Mouse (Mus musculus) embryonic stem cell, embryonic (primary cell): Measurements from ENCODE around the gene Ciao2b.

ENCODE experiments used
- CTCF ChIA-PET, 4 experiments: fragments of 300-600 bp in 2 of 4; fragments of 350-600 bp in 2 of 4; sonication (Branson Sonifier 250); formaldehyde crosslinking; loops; one replicate each; lab custom pipeline; 2022; ENCODE audit warnings: inconsistent platforms in 2 of 4; lab: Charles Lee
- POLR2A ChIA-PET, 4 experiments: fragments of 300-600 bp in 2 of 4; fragments of 350-600 bp in 2 of 4; sonication (Branson Sonifier 250); formaldehyde crosslinking; loops; one replicate each; lab custom pipeline; 2022; ENCODE audit warnings: antibody characterized with exemption in 4 of 4, inconsistent platforms in 1 of 4; lab: Charles Lee

Gene Ciao2b

DNA sequence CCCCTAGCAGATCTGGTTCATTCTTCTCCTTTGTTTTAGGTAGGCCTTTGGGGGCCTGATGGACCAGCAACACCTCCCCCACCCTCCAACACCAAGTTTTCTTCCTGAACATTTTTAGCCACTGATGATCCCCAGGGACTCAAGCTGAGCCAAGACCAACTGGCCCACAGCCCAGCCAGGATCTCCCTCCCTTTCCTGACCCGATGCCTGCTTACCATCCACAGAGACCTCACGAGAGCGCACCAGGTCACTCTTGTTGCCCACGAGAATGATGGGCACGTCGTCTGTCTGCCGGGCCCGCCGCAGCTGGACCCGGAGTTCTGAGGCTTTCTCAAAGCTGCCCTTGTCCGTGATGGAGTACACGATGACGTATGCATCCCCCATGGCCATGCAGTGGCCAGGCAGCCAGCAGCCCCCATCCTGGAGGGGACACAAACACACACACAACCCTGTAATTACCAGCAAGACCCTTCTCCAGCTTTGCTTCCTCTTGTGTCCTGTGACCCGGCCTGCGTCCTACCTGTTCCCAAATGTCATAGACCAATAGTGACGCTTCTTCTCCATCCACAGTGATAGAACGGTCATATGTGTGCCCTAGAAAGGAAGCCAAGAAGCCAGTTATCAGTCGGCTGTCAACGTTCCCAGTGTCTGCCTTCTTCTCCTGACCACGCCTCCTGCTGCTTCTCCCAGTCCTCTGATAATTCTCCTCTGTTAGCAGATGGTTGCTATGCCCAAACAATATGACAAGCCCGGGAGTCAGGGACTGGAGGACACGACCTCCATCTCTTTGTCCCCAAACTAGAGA, 12.3 kb downstream of the Ciao2b start:
- POLR2A ChIA-PET = interaction anchor here in 1 of 4 experiments (0.6 kb wide), 1 partner anchor 1125 kb away, joined by 3 read pairs; no protein-coding TSS in a partner anchor
- CTCF ChIA-PET = no interaction called here

DNA sequence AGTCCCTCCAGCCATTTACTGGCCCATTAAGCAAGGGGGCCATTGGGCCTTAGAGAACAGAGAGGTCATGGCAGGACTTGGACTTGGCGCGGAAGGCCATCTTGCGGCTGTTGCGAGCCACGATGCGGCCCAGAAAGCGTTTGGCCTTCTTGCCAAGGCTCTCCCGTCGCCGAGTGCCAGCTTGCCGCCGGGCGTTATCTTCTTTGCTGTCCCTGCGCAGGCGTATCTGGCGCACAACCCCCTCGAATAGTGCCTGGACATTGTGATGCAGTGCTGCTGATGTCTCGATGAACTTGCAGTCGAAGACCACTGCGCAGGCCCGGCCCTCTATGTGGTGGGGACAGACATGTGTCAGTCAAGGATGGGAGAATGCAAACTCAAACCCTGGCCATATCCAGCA, 13.4 kb downstream of the Ciao2b start:
- ChIA-PET POLR2A (no interaction called here), CTCF (no interaction called here)

DNA sequence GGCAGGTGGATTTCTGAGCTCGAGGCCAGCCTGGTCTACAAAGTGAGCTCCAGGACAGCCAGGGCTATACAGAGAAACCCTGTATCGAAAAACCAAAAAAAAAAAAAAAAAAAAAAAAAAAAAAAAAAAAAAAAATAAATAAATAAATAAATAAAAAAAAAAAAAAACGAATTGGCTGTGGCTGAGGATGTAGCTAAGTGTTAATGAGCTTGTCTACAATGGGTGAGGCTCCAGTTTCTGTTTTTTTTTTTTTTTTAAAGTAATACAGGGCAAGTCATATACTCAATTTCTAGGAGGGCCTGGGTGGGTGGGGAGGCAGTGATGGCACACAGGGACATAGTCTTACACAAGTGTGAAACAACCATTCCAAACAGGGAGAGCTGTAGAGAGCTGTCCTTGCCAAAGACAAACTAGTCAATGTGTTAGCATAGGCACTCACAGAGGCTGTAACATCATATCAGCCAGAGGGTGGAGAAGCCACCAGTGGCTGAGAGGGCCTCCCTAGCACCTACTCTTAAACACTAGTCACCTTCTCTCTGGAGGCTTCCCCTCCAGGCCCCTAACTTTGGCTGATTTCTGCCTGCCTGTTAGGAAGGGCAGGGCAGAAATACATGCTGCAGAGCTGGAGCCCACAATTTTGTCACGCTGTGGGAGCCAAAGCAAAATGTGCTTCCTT, 14.6 kb downstream of the Ciao2b start:
- POLR2A ChIA-PET = interaction anchor here in 1 of 4 experiments (0.5 to 0.7 kb wide), 3 partner anchors 8 to 202 kb away, joined by 3 to 4 read pairs (median 3); no protein-coding TSS in a partner anchor
- CTCF ChIA-PET = interaction anchor here in 3 of 4 experiments (0.6 to 0.9 kb wide), 5 partner anchors 24 to 771 kb away, joined by 3 to 9 read pairs (median 4); no protein-coding TSS in a partner anchor

DNA sequence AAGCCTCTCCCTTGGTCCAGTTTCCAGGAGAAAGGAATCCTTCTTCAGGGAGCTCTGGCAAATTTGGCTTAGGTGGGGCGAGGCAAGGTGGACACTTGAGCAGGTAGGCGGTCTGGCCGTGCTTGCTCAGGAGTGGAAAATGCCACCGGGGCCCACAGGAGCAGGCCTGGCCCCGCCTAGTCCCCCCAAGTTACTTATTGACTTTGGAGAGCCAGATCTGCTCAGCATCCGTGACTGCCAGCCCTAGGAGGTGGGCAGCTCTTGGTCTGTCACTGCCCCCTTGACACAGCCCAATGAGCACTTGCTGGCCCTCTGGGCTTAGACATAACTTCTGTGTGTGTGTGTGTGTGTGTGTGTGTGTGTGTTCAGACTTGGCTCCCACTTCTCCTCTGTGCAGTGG, 17.6 kb downstream of the Ciao2b start, which contains the start of gene Cdh16:
Cdh16 (minus strand) TSS at position 236 of the 400 bp plus-strand sequence.
- POLR2A ChIA-PET = interaction anchor here in 2 of 4 experiments (0.6 to 0.9 kb wide), 3 partner anchors 18 to 664 kb away, joined by 3 to 6 read pairs (median 5); no protein-coding TSS in a partner anchor
- CTCF ChIA-PET = interaction anchor here in 2 of 4 experiments (0.7 to 1.0 kb wide), 2 partner anchors 21 to 280 kb away, joined by 4 to 5 read pairs; no protein-coding TSS in a partner anchor

DNA sequence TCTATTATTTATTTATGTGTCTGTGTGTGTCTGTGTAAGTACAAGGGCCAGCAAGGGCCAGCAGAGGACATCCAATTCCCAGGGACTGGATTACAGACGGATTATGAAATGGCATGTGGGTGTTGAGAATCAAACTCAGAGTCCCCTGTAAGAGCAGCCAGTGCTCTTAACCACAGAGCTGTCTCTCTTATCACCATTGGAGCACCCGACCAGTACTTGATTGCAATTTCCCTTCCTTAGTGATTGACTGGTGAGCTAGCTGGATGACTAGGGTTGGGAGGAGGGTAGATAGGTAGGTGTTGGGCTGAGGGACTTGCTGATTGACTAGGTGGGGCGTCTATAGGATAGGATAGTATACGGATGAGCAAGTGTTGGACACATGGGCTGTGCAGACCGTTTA, 21.0 kb downstream of the Ciao2b start:
- ChIA-PET POLR2A (no interaction called here), CTCF (interaction anchor here in 1 of 4 experiments (0.6 to 1.3 kb wide), 2 partner anchors 18 to 35 kb away, joined by 3 read pairs; no protein-coding TSS in a partner anchor)

DNA sequence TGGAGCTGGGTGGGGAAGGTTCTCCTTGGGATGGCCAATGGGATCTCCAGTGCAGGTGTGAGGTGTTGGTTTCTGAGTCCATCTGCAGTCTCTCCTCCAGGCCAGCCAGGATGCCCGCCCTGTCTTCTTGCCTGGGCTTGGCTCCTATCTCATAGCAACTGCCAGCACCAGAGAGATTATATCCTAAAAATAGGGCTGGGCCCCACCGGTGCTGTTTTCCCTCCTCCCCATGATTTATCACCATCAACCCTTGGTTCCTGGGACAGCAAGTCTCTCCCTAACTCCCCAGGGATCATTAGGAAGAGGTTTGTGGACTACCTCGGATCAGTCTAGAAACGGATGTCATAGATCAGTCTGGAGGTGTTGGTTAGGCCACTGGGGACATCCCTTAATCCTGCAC, 28.6 kb downstream of the Ciao2b start:
- ChIA-PET POLR2A (no interaction called here), CTCF (interaction anchor here in 2 of 4 experiments (0.6 to 1.2 kb wide), 2 partner anchors 11 kb away, joined by 3 read pairs; no protein-coding TSS in a partner anchor)

DNA sequence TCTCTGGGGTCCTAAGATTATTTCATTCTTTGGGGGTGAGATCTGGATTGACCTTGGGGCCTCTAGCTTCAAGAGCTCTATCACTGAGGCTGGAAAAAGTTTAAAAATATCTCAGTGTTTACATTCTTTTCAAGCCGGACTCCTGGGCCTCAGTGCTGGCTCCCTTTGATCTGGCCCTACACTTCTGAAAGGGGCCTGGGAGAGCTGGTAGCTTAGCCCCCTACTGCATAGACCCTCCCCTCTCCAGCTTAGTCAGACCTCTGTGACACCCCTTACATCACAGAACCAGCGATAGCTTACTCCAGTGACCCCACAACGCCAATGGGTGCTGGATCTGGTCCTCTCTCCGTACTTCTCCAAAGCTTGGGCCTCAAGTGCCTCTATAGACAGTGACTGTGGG, 30.2 kb downstream of the Ciao2b start:
- ChIA-PET POLR2A (interaction anchor here in 1 of 4 experiments (1.1 kb wide), 1 partner anchor 8 kb away, joined by 3 read pairs; no protein-coding TSS in a partner anchor), CTCF (interaction anchor here in 3 of 4 experiments (0.6 to 1.3 kb wide), 3 partner anchors 9 to 510 kb away, joined by 3 to 7 read pairs (median 4); no protein-coding TSS in a partner anchor)

DNA sequence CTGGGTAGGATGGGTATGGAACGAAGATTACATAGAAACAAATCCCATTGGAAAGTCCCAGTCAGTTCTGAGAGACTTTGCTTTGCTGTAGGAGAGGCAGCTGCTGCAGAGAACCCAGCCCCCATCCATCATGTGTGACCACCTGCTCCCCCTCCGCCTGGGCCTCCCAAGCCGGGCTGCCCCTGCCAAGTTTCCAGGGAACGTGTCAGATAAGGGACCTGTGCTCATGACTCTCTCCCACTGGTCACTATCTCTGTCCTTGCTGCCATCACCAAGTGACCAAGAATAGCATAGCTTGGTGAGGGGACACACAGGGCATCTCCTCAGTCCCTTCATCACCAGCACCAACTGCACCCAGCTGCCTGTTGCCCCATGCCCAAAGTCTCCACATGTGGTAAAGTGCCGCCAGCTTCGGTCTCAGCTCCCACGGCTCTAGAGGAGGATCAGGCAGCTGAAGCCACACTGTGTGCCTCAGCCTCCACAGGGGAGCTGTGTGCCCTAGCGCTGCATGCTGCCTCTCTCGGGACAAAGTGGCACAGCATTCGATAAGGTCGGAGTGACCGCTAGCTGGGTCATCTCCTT, 31.5 kb downstream of the Ciao2b start:
- ChIA-PET CTCF (interaction anchor here in 2 of 4 experiments (0.6 to 1.0 kb wide), 4 partner anchors 33 to 703 kb away, joined by 3 to 8 read pairs (median 4); no protein-coding TSS in a partner anchor), POLR2A (interaction anchor here in 1 of 4 experiments (1.2 kb wide), 1 partner anchor 8 kb away, joined by 3 read pairs; no protein-coding TSS in a partner anchor)

DNA sequence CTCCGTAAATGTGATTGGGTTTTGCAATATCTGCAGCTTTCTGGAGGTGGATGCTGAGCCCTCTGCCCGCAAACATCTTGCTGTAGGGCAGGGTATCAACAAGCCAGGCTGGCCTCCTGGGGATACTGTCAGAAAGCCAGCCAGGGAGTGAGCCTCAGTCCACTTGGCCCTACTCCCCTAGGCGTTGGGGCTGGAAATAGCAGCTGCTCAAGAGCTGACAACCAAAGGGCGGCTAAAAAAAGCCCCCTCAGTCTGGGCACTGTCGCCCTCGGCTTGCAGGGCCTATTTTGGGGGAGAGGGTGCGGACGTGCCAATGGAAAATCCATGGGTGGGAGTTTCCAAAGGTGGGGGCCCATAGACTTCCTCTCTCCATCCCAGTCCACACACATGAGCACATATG, 32.5 kb downstream of the Ciao2b start:
- ChIA-PET CTCF (interaction anchor here in 1 of 4 experiments (0.6 kb wide), 2 partner anchors 11 to 227 kb away, joined by 3 to 4 read pairs; no protein-coding TSS in a partner anchor), POLR2A (interaction anchor here in 1 of 4 experiments (1.2 kb wide), 1 partner anchor 9 kb away, joined by 3 read pairs; no protein-coding TSS in a partner anchor)

DNA sequence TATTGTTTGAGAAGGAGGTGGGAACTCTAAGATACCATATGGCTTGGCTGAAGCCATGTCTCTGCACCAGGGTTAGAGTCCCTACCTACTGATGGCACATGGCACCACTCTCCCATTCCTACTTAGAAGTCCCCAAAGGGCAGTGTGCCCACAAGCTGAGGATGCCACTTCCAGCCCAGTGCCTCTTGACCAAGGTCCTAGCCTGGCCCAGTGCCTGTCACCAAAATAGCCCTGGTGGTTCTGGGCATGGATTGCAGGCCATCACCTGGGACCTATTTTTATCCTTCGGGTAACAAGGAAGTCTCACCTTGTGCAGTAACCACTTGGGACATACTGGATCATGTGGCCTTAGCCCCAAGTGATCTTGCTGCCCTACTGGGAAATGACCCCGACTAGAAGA, 33.8 kb downstream of the Ciao2b start:
- CTCF ChIA-PET = no interaction called here
- POLR2A ChIA-PET = interaction anchor here in 1 of 4 experiments (0.8 kb wide), 1 partner anchor 24 kb away, joined by 3 read pairs; no protein-coding TSS in a partner anchor

DNA sequence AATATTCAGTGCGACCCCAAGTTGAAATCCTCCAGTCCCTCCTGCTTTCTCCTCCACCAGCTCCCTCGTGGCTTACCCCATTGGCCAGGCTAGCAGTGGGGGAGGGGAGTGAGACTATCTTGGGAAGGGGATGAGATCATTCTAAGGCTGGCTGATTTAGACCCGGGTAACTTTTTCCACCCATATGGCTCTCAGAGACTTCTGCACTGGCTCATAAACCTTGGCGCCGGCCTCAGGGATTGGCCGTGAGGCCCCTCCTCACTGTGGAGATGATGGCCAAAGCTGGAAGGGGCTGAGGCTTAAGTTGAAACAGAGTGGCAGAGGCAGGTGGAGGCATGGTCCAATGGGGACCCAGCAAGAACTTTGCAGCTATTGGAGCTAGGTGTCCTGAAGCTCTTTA, 35.4 kb downstream of the Ciao2b start:
- ChIA-PET CTCF (no interaction called here), POLR2A (interaction anchor here in 1 of 4 experiments (0.6 kb wide), 1 partner anchor 17 kb away, joined by 5 read pairs; no protein-coding TSS in a partner anchor)

DNA sequence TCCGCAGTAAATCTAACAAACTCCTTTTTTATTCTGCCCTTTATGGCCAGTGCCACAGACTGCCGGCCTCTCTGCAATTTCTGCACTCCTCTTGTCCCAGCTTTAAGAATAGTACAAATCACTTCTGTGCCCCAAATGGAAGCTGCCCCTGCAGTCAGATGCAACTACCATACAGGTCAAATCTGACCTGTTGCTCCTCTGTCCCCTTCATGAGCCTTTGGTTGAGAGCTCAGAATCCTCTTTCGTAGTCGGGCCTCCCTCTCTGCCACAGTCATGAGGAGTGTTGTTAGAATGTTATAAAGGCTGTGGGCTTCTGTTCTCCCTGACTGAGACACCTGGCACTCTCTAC, 38.5 kb downstream of the Ciao2b start:
- ChIA-PET CTCF (interaction anchor here (0.6 to 3.7 kb wide), 84 partner anchors 8 to 771 kb away, joined by 3 to 39 read pairs (median 4); partner anchors contain the start of genes Pdp2 (in 4 of the 4), Car7 (in 2 of the 4), Ciao2b (in 2 of the 4) and Nae1 (in 2 of the 4)), POLR2A (interaction anchor here in 3 of 4 experiments (0.5 to 3.2 kb wide), 17 partner anchors 8 to 690 kb away, joined by 3 to 36 read pairs (median 3); partner anchors contain the start of genes Pdp2 (in 3 of the 3), Cdh16 (in 1 of the 3), Cklf (in 1 of the 3) and D230025D16Rik (in 1 of the 3))

DNA sequence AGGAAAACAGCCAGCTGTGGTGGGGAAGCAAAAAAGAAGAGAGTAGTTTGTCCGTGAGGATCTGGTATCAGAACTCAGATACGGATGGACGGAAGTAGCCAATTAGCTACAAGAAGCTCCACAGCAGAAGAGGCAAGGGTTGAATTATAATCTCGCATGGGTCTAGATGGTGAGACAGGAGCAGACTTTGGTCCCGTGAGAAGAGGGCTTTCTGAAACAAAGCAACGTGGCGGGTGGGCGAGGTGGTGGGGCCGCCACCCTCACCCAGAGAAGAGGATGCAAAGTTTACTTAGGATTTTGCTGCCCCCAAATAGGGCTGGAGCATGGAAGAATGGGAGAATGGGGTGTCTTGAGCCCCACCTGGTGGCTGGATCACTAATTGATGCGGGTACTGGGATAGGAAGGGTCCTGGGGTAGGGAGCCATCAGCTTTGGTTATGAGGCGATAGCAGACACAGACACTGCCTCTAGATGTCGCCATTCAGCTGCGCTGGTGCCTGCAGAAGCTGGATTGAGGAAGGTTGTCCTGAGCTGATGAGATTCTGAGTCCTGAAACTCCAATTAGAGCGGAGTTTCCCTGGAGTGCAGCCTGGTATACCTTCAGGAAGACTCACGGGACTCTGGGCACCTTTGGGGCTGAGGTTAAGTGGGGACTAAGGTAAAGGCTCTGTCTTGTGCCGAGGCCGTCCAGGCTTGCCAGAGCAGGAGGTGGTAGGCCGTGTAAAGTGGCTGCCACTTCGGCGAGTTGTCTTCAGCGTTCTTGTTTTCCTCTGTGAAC, 39.1 kb downstream of the Ciao2b start:
- POLR2A ChIA-PET = interaction anchor here (0.6 to 3.2 kb wide), 23 partner anchors 9 to 690 kb away, joined by 3 to 36 read pairs (median 4); partner anchors contain the start of genes Pdp2 (in 4 of the 4), 4931428F04Rik (in 1 of the 4), Cklf (in 1 of the 4) and D230025D16Rik (in 1 of the 4)
- CTCF ChIA-PET = interaction anchor here (0.6 to 3.7 kb wide), 93 partner anchors 9 to 810 kb away, joined by 3 to 39 read pairs (median 4); partner anchors contain the start of genes Pdp2 (in 4 of the 4), Car7 (in 2 of the 4), Ciao2b (in 2 of the 4) and Nae1 (in 2 of the 4)

DNA sequence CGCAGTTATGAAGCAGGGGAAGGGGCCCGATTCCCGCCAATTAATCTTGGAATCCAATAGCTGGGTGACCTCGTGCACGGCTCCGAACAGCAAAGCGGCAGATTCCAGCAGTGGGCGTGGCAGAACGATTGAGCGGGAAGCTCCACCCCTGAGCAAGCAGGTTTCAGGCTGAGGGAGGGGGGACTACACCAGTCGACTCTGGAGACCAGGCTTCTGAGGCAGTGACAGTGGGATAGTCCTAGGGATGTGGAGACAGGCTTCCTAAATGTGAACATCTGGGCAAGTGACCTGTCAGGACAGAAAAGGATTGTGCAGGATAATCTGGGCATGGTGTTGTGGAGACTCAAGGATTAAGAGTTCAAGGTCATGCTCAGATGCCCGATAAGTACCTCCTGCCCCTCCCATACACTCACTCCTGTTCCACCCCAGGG, 39.8 kb downstream of the Ciao2b start:
- ChIA-PET POLR2A (interaction anchor here (0.6 to 3.2 kb wide), 18 partner anchors 9 to 691 kb away, joined by 3 to 36 read pairs (median 4); partner anchors contain the start of genes Pdp2 (in 4 of the 4), 4931428F04Rik (in 1 of the 4), Cklf (in 1 of the 4) and D230025D16Rik (in 1 of the 4)), CTCF (interaction anchor here (0.6 to 3.7 kb wide), 36 partner anchors 10 to 810 kb away, joined by 3 to 39 read pairs (median 5); partner anchors contain the start of genes Pdp2 (in 4 of the 4), Car7 (in 2 of the 4), Nae1 (in 2 of the 4) and 4931428F04Rik (in 1 of the 4))

DNA sequence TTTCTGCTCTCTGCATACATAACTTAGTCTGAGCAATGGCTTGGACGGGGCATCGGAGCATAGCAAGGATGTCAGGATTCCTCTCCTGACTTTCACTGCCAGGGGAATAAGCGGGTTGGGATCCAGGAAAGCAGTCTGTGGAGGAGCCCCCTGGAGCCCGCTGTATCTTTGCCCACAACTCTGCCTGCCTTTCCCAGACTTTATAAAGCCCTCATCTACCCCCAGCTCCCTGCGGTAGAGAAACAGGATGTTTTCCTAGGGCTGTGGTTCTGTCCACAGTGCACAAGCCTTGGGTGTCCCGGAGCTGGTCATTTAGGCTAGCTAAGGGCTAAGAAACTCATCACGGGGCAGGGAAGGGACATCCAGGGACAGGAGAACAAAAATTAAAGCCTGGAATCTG, 40.4 kb downstream of the Ciao2b start:
- ChIA-PET CTCF (interaction anchor here in 3 of 4 experiments (0.5 to 3.7 kb wide), 13 partner anchors 9 to 747 kb away, joined by 3 to 39 read pairs (median 10); partner anchors contain the start of gene Pdp2 (in 3 of the 3)), POLR2A (interaction anchor here (0.7 to 3.2 kb wide), 10 partner anchors 9 to 688 kb away, joined by 3 to 36 read pairs (median 4); partner anchors contain the start of genes Pdp2 (in 4 of the 4) and 4931428F04Rik (in 1 of the 4))

DNA sequence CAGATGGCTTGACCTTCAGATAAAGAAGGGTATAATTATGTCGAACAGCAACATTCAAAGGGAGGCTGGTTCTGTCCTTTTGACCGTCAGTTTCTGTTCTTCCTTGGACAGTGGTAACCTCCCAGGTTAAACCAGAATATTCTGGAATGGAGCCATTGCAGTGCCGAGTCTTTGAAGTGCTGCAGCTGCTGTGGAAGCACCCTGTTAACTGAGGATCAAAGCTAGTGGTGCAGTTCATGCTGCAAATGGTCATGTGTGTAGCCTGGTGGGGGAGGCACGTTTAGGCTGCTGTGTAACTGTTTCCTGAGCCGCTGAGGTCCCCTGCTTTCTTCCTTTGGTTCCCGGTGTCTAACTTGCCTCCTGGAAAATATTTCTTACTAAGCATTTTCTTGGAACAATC, 43.3 kb downstream of the Ciao2b start:
- CTCF ChIA-PET = interaction anchor here in 1 of 4 experiments (0.5 to 2.1 kb wide), 2 partner anchors 28 to 348 kb away, joined by 4 to 8 read pairs; partner anchors contain the start of gene Cklf
- POLR2A ChIA-PET = interaction anchor here in 2 of 4 experiments (0.5 to 1.3 kb wide), 5 partner anchors 8 to 1756 kb away, joined by 3 read pairs; no protein-coding TSS in a partner anchor
